Mouse (Mus musculus): Measurements from ENCODE around the gene Esd. TPM values are rescaled to one million over a fixed set of nuclear protein-coding genes. Genes with fewer than 3 reads are reported as not detected.

Gene Esd
- polyA plus RNA-seq, 1 experiment from 2014 or later = 184 TPM

DNA sequence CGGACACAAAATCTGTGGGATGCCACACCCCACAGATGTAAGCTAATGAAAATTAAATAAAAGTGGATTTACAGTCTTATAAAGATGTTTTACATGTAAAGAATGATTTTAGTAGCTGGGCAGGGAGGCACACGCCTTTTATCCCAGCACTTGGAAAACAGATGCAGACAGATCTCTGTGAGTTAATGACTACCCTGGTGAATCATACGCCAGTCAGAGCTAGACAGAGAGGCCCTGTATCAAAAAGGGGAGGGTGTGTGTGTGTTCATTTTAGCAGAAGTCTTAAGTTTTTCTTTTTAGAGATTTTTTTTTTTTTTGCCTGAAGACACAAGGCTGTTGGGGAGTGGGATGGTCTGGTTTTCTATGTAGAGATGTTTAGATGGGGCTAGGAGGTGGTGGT lies 55.6 kb downstream of the Esd start:
- H3K4me1 ChIP-seq (ENCODE audit: control insufficient read depth, low read depth, low read length) = no peaks in the 10 kb centered on the region
- H3K27ac ChIP-seq (ENCODE audit: low read length) = no peak overlapping the region
- H3K27me3 ChIP-seq (ENCODE audit: control insufficient read depth, insufficient read depth, low read depth, low read length) = no peaks in the 10 kb centered on the region
- 83% methylated on average over 3 of the region's 3 CpGs for WGBS (ENCODE audit: insufficient replicate concordance)
- H3K4me3 ChIP-seq (ENCODE audit: low read depth, low read length) = no peak overlapping the region
- peaks cover 12% of the 10 kb centered on the region for H3K36me3 ChIP-seq (ENCODE audit: control insufficient read depth, insufficient read depth)
- H3K9ac ChIP-seq (ENCODE audit: low read depth, low read length) = no peak overlapping the region
- H3K9me3 ChIP-seq (replicated peaks; ENCODE audit: control insufficient read depth, low read length) = no peaks in the 10 kb centered on the region
- no peak overlapping the region for H3K4me2 ChIP-seq (ENCODE audit: low read depth, low read length)
- no peak for ATAC-seq (ENCODE audit: low read depth)

DNA sequence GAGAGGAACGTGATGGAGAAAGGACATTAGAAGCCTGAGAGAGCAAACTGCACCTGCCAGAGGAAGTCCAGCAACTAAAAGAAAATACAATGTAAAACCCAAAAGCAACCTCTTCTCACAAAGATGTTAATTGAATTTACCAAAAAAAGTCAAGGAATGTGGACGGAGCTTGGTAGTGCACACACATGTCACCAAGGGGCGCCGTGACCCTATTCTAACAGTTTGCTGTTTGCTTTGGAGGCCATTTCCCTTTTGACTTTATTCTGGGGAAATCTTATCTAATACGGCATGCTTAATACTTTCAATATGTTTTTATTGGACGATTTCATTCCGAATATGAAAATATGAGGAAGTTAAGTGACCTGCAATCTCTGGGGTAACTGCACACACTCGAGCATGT lies 56.7 kb downstream of the Esd start:
- no peak for ATAC-seq (ENCODE audit: low read depth)
- no peak overlapping the region for H3K4me2 ChIP-seq (ENCODE audit: low read depth, low read length)
- no peaks in the 10 kb centered on the region for H3K27me3 ChIP-seq (ENCODE audit: control insufficient read depth, insufficient read depth, low read depth, low read length)
- peaks cover 7% of the 10 kb centered on the region for H3K36me3 ChIP-seq (ENCODE audit: control insufficient read depth, insufficient read depth)
- H3K27ac ChIP-seq (ENCODE audit: low read length) = no peak overlapping the region
- no peaks in the 10 kb centered on the region for H3K4me1 ChIP-seq (ENCODE audit: control insufficient read depth, low read depth, low read length)
- H3K9me3 ChIP-seq (replicated peaks; ENCODE audit: control insufficient read depth, low read length) = no peaks in the 10 kb centered on the region
- no peak overlapping the region for H3K9ac ChIP-seq (ENCODE audit: low read depth, low read length)
- WGBS (ENCODE audit: insufficient replicate concordance) = 70% methylated on average over 8 of the region's 8 CpGs
- no peak overlapping the region for H3K4me3 ChIP-seq (ENCODE audit: low read depth, low read length)

DNA sequence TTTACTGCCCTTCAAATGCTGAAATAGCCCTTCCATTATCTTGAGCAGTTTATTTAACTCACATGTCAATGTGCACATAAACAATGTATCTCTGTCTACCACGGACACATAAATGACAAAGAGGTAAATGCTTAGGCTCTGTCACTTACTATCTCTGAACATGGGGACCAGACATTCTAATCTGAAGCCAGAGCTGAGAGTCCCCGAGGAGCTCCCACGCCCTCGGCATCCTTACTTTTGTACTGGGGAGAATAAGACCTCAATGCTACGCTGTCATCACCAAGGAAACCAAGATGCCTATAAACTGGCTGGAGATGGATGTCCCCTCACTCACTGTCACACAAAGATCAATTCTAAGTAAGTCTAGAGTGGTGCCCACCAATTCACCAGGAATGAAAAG lies 58.4 kb downstream of the Esd start:
- ATAC-seq (ENCODE audit: low read depth) = no peak
- Histone ChIP-seq H3K27ac (ENCODE audit: low read length) (no peak overlapping the region), H3K27me3 (ENCODE audit: control insufficient read depth, insufficient read depth, low read depth, low read length) (no peaks in the 10 kb centered on the region), H3K4me2 (ENCODE audit: low read depth, low read length) (no peak overlapping the region), H3K9me3 (replicated peaks; ENCODE audit: control insufficient read depth, low read length) (no peaks in the 10 kb centered on the region), H3K36me3 (ENCODE audit: control insufficient read depth, insufficient read depth) (peaks cover 4% of the 10 kb centered on the region), H3K9ac (ENCODE audit: low read depth, low read length) (no peak overlapping the region), H3K4me1 (ENCODE audit: control insufficient read depth, low read depth, low read length) (no peaks in the 10 kb centered on the region), H3K4me3 (ENCODE audit: low read depth, low read length) (no peak overlapping the region)
- WGBS (ENCODE audit: insufficient replicate concordance) = 68% methylated on average over 5 of the region's 5 CpGs

DNA sequence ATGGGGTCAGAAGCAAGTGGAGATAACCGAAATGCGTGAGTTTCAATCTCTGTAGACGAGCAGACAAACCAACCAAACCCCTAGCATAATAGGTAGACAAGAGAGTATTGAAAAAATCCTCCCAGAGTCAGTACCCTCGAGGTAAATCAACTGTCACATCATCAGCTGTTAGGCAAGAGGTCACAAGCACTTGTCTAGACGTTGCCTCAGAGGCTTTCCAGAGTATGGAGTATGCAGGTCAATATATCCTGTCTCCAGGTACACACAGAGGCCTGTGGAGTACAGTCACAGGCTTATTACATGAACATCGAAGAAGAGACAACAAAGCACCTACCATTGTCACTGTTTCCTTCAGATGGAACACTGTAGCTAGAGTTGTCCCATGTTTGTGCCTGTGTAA lies 60.7 kb downstream of the Esd start:
- no peak for ATAC-seq (ENCODE audit: low read depth)
- H3K4me1 ChIP-seq (ENCODE audit: control insufficient read depth, low read depth, low read length) = no peaks in the 10 kb centered on the region

DNA sequence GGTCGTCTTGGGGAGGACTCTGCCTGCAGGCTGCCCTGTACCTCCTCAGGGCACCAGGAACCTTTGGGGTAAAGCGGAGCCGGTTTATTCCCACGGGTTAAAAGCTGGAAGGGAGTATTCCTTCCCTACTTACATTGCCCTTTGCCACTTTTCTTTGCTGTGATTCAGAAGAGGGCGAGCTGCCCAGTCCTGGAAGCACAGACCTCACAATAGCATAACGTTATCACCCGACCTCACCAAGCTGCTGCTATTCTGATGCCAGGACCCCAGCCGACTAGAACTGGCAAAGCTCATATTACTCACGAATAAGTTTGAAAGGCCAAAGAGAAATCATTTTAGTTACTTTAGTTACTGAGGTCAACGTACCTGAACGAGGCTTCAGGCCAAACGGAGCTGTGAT lies 62.8 kb downstream of the Esd start:
- 76% methylated on average over 12 of the region's 12 CpGs for WGBS (ENCODE audit: insufficient replicate concordance)
- no peak for ATAC-seq (ENCODE audit: low read depth)
- no peaks in the 10 kb centered on the region for H3K27me3 ChIP-seq (ENCODE audit: control insufficient read depth, insufficient read depth, low read depth, low read length)
- H3K36me3 ChIP-seq (ENCODE audit: control insufficient read depth, insufficient read depth) = no peaks in the 10 kb centered on the region; the same call in 1 of the 2 replicates
- no peaks in the 10 kb centered on the region for H3K9me3 ChIP-seq (replicated peaks; ENCODE audit: control insufficient read depth, low read length)
- H3K9ac ChIP-seq (ENCODE audit: low read depth, low read length) = no peak overlapping the region
- H3K4me1 ChIP-seq (ENCODE audit: control insufficient read depth, low read depth, low read length) = no peaks in the 10 kb centered on the region
- H3K4me3 ChIP-seq (ENCODE audit: low read depth, low read length) = no peak overlapping the region
- H3K27ac ChIP-seq (ENCODE audit: low read length) = no peak overlapping the region
- no peak overlapping the region for H3K4me2 ChIP-seq (ENCODE audit: low read depth, low read length)

More for the DNA sequence above, 60.7 kb downstream of the Esd start:
- H3K27me3 ChIP-seq (ENCODE audit: control insufficient read depth, insufficient read depth, low read depth, low read length) = no peaks in the 10 kb centered on the region
- no peak overlapping the region for H3K4me3 ChIP-seq (ENCODE audit: low read depth, low read length)
- no peak overlapping the region for H3K9ac ChIP-seq (ENCODE audit: low read depth, low read length)
- H3K27ac ChIP-seq (ENCODE audit: low read length) = no peak overlapping the region
- H3K9me3 ChIP-seq (replicated peaks; ENCODE audit: control insufficient read depth, low read length) = no peaks in the 10 kb centered on the region
- H3K4me2 ChIP-seq (ENCODE audit: low read depth, low read length) = no peak overlapping the region
- H3K36me3 ChIP-seq (ENCODE audit: control insufficient read depth, insufficient read depth) = no peaks in the 10 kb centered on the region; the same call in 1 of the 2 replicates
- WGBS (ENCODE audit: insufficient replicate concordance) = 65% methylated on average over 6 of the region's 6 CpGs

DNA sequence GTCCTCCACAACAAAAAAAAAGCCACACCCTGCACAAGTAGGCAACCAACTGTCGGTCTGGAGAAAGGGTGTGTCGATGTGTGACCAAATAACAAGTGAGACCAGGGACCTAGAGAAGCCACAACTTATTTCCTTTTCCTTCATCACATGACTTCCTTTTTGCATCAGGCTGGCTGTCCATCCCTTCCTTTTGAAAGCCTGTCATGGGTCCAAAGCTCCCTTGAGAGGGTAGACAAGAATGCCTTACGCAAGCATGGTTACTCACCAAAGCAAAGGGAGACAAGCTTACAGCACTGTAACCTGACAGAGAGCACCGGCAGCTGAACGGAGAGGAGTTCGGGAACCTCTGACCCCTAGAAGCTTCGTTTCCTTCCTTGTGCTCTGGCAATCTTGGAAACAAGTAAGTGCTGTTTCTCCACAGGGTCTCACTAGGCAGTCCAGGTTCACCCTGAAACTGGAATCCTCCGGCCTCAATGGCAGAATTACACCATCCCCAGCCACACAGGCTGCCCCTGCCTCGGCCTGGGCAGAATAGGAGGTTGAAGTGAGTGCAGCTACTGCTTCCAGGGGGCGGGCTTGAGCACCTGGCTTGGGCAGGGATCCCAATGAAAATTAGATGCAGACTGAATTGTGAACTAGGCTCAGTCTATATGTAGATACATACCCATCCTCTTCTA lies 65.4 kb downstream of the Esd start:
- no peaks in the 10 kb centered on the region for H3K4me1 ChIP-seq (ENCODE audit: control insufficient read depth, low read depth, low read length)
- no peak overlapping the region for H3K9ac ChIP-seq (ENCODE audit: low read depth, low read length)
- no peak; the same call in 1 of the 2 replicates for ATAC-seq (ENCODE audit: low read depth)
- H3K4me2 ChIP-seq (ENCODE audit: low read depth, low read length) = no peak overlapping the region
- H3K9me3 ChIP-seq (replicated peaks; ENCODE audit: control insufficient read depth, low read length) = no peaks in the 10 kb centered on the region
- no peak overlapping the region for H3K27ac ChIP-seq (ENCODE audit: low read length)
- 67% methylated on average over 10 of the region's 10 CpGs for WGBS (ENCODE audit: insufficient replicate concordance)
- no peaks in the 10 kb centered on the region for H3K27me3 ChIP-seq (ENCODE audit: control insufficient read depth, insufficient read depth, low read depth, low read length)
- H3K4me3 ChIP-seq (ENCODE audit: low read depth, low read length) = no peak overlapping the region
- H3K36me3 ChIP-seq (ENCODE audit: control insufficient read depth, insufficient read depth) = peaks cover 11% of the 10 kb centered on the region

DNA sequence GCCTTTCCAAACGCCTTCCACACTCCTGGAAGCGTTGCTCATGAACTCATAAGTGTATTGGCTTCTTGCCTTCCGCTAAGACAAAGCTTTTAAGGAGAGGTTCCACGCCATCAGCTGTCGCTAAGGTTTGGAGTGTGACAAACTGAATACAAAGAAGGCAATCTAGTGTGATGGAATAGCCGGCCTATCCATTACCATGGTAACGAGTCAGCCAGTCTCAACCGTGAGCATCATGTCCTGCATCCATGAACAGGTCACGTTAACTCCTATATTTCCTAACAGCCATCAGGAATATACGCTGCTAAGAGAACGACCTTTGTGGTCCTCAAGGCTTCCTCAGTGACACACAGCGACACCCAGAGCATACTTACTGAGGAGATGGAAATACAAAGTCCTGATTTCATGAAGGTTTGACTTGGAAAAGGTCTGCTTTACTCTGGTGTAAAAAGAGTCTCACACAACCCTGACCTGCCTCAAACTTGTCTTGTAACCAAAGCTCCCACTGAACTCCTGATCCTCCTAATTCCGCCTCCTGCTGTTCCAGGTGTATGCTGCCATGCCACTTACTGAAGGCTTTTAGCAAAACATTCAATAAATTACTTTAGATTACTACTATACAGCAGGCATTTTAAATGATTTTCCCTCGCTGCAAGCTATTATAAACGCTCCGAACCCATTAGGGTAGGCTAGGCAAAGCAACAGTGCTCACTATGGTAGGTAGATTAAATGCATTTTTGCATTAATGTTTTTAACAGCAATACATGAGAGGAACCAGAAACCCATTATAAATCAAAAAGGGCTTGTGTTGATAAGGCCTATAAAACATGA lies 66.2 kb downstream of the Esd start:
- Histone ChIP-seq H3K4me2 (ENCODE audit: low read depth, low read length) (no peak overlapping the region), H3K9ac (ENCODE audit: low read depth, low read length) (no peak overlapping the region), H3K9me3 (replicated peaks; ENCODE audit: control insufficient read depth, low read length) (no peaks in the 10 kb centered on the region), H3K4me1 (ENCODE audit: control insufficient read depth, low read depth, low read length) (no peaks in the 10 kb centered on the region), H3K4me3 (ENCODE audit: low read depth, low read length) (no peak overlapping the region), H3K27ac (ENCODE audit: low read length) (no peak overlapping the region), H3K27me3 (ENCODE audit: control insufficient read depth, insufficient read depth, low read depth, low read length) (no peaks in the 10 kb centered on the region), H3K36me3 (ENCODE audit: control insufficient read depth, insufficient read depth) (peaks cover 12% of the 10 kb centered on the region)
- 79% methylated on average over 16 of the region's 16 CpGs for WGBS (ENCODE audit: insufficient replicate concordance)
- no peak for ATAC-seq (ENCODE audit: low read depth)

All from liver, embryonic 16.5 days (tissue).